Mouse (Mus musculus) embryo, embryonic 11 days (tissue): ENCODE measurements at regions not wholly inside any gene's neighbourhood (a gene's known extent, or its start where the extent isn't known, plus 50 kb on each side); places are given as distances from the start of the nearest gene placed in this dataset.

Experiments
- DNase-seq: peaks from one replicate; pipeline ENCODE4 v3.0.0-alpha.2; 2015

DNA sequence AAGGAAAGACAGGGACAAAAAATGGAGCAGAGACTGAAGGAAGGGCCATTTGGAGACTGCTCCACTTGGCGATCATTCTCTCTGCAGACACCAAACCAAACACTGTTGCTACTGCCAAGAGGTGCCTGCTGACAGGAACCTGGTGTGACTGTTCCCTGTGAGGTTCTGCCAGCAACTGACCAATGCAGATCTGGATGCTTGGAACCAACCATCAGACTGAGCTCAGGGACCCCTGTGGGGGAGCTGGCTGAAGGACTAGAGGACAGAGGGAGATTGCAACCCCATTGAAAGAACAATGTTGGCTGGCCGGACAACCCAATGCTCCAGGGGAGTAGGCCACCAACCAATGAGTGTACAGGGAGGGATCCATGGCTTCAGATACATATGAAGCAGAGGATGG, 139.2 kb upstream of the Cep126 start:
- DNase-seq = no peak

DNA sequence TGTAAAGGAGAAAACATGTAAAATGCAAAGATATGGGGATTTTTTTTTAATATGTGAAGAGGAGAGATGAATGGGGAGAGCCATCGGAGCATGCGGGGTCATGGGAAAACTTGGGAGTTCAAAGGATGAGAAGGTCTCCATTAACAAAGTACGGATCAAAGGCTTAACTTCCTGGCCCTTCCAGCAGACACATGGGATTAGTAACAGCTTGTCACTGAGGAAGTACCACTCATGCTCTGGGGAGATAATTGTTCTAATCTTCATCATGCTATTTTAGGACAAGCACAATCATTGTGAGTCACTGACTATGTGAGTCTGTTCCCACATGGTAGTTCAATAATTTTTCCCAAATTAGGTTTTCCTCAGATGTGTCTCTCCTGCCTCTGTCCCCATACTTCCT, 115.4 kb upstream of the Cep126 start:
- DNase-seq = no peak

DNA sequence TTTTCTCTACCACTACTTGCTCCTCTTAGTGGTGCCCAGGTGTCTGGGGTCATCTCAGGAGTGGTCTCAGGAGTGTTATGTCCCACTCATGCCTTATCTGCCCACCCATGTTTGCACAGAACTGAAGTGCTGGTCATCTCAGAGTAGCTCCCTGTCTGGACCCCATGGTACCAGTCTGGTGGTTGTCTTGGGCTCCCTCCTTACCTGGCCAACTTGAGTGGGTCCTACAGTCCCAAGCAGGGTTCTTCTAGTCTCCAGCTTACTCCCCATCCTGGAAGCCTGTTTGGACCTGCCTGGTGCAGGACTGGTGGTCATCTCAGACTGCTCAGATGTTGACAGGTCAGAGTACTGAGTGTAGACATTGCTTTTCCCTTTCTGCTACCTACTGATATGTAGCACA, 94.0 kb upstream of the Cep126 start:
- DNase-seq = no peak

DNA sequence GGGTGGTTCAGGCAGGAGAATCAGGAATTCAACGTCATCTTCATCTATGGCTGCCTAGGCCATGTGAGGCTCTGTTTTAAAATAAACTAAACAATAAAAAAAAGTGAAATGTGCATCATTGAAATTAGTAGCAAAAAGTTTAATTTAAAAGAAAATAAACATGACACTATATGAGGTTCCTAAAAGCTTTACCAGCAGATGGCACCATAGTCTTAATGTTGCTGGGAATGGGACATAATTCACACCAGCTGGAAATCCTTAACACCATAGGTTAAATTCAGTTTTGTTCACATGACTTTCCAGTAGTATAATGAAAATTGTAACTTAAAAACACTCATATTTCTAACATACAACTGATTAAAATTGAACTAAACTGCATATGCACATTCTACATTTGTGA, 92.3 kb upstream of the Cep126 start:
- peak; percentile 78 for DNase-seq

DNA sequence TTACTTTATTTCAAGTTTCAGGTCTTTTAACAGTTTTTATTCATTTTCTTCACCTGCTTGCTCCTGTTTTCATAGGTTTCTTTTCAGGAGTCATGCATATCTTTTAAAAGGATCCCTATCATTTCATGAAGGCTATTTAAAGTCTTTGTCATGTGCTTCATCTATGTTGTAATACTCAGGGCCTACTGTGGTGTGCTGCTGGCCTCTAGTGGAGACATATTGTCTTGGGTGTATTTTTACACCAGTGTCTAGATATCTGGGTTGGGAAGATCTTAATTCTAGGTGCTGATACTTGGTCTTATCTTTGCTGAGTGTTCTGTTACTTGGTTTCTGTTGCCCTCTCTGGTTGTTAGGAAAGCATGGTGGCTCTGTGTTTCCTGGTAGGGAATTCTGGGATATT, 74.8 kb upstream of the Cep126 start:
- DNase-seq = peak; percentile 50

DNA sequence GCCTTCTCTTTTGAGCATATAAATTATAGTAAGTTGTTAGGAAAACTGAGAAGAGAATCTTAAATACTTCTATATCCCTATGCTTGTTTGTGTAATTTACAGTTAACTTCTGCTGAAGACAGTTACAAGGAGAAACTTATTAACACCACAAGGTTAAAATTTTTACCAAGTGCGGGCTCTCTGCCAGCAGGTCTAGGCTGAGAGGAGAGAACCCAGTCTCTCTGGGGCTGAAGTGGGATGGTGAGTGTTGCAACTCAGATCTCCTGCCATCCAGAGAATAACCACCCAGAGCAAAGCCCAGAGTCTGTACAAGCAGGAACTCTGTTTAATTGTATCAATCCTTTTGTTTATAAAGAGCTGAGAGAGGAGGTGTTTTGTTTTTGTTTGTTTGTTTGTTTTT, 51.3 kb upstream of the Cep126 start:
- DNase-seq = no peak
